Mouse (Mus musculus) spleen, postnatal 4 days (tissue): ENCODE measurements around the gene Ankrd36.

ENCODE experiments used
- DNase-seq, 2 experiments: peaks; one replicate each; pipeline ENCODE4 v3.0.0; 2022; ENCODE audit warnings: low spot score in 2 of 2

The Ankrd36 gene

DNA sequence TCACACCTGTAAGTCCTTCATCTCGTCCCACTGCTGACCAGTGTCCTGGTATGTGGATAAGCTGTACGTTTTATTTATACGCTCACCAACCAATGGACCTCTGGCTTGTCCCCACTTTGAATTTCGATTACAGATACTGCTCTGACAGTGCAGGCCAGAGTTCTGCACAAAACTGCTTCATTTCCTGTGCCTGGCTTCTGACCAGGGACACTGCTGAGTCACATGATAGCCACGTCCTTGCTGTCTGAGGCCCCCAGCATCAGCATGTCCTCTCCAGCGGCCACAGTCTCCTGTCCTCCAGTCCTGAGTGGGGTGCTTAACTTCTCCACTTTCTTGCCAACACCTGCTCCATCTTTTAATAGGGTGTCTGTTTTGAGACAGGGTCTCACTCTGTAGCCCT lies 113.1 kb downstream of the Ankrd36 start:
- DNase-seq, result peak in 1 of 2 experiments; percentile 43

DNA sequence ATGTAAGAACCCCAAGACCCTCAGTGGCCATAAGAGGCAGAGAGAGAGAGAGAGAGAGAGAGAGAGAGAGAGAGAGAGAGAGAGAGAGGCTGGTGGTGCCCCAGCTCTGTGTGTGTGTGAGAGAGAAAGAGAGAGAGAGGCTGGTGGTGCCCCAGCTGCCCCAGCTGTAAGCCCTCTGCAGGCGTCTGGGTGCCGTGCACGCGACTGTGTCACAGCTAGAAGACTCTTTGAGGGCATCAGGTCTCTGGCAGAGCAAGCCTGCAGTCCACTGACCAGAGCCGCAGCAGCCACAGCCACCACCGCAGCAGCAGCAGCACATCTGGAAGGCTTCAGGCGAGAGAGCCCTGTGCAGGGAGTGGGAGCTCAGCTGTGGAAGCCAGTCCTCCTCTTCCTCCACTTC lies 114.8 kb downstream of the Ankrd36 start:
- peak in 1 of 2 experiments; percentile 51 for DNase-seq

DNA sequence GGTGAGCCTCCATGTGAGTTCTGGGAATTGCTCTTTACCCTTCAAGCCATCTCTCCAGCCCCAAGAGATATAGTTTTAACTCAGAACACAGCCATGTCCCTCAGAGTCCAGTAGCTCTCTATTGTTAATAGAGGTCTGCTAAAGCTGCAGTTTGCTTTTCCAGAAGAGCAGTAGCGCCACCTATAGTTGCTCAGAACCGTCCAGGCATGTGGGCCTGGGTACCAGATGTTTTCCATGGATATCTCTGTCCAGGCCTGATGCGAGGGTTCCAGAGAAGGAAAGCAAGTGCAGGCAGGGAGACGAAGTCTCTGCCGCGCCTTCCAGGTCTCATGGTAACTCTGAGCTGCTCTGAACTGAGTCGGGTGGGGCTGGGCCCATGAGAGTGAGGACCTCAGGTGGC lies 122.3 kb downstream of the Ankrd36 start:
- peak in 1 of 2 experiments; percentile 64 for DNase-seq

DNA sequence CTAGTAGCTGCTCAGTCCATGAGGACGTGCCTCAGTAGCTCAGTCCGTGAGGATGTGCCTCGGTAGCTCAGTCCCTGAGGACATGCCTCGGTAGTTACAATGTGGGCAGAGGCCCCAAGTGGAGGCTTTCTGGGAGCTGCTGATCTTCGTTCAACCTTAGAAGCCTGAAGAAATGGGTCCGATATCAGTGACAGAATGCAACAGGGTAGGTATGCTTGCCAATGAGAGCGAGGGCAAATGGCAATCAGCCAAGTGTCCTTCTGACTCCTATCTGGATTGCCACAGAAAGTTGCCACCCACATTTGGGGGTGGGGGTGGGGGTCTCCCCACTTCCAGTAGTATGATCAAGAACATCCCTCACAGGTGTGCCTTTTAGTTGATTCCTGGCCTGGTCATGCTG lies 131.3 kb downstream of the Ankrd36 start:
- DNase-seq, result no peak

DNA sequence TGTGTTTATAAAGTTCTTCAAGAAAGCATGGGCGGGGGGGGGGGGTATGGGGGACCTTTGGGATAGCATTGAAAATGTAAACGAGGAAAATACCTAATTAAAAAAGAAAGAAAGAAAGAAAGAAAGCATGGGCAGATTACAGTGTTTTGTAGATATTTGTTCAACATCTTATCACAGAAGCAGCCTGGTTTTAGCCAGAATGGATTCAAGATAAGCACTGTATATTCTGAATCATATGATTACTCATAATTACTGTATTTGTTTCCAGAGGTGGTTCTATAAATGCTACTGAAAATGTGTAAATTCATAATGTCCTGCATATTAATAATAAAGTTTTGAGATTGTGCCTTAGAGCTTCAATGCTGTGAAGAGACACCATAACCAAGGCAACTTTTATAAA lies 131.8 kb downstream of the Ankrd36 start:
- no peak for DNase-seq

DNA sequence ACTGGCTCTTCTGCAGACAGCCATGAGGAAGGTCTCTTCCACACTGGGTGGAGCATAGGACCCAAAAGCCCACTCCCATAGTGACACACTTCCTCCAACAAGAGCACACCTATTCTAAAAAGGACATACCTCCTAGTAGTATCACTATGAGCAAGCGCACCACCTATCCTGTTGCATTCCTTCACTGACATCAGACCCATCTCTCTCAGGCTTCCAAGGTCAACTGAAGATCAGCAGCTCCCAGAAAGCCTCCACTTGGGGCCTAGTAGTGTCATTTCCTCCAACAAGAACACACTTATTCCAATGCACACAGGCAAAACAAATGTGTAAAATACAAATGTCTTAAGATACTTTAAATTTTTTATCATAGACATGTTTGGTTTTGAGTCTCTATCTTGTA lies 132.3 kb downstream of the Ankrd36 start:
- DNase-seq, result no peak

DNA sequence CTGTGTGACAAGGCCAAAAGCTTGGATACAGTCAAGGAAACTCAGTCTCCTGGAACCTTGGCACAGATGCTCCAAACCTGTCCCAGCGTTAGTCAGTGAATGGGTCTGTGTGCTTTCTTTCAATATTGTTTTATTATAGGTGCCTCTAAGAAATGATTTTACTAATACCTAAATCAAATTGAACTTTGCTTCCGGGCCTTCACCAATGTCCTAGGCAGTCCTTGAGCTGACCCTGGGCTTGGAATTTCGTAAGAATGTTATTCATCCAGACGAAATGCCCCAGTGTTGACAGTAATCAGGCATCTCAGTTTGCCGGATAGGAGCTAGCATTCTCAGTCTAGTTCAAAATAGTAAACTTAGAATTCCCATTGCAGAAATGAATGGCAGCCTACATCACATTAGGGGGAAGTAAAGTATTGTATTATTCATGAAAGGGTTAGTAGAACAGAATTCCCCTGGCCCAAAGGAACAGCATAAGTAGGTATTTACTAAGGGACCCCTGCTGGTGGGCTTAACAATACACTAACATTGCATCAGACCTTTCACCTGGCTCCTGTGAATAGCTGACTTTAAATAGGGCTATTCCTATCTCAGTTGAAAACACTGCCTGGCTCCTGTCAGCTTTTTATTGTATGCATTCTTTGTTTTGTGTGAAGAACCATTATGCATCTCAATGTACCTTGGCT lies 132.9 kb downstream of the Ankrd36 start:
- no peak for DNase-seq

DNA sequence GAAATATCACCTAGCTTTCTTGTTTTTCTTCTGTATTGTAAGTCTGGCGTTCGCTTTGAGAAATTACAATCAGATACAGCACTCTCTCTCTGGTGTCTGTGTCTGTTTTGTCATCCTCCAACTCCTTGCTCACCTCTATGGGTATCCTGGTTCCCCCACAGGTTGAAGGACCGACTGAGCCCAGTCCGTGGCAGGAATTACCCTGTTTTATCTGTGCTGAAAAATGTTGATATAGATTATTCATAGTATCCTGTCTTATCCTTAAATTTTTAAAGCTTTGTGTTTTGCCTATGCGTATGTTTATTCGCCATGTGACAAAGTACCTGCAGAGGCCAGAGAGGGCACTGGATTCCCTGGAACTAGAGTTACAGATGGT lies 133.5 kb downstream of the Ankrd36 start:
- no peak for DNase-seq

DNA sequence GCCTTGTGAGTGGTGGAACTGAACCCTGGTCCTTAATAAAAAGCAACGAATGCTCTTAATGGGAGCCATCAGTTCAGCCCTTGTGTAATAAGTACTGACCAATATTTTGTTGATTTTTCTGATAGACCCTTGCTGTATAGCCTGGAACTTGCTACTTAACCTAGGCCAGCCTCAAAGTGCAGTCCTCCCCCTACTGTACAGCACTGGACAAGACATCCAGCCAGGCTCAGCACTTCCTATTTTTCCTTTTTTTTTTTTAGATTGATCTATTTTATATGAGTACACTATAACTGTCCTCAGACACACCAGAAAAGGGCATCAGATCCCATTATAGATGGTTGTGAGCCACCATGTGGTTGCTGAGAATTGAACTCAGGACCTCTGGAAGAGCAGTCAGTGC lies 133.9 kb downstream of the Ankrd36 start:
- DNase-seq, result no peak

DNA sequence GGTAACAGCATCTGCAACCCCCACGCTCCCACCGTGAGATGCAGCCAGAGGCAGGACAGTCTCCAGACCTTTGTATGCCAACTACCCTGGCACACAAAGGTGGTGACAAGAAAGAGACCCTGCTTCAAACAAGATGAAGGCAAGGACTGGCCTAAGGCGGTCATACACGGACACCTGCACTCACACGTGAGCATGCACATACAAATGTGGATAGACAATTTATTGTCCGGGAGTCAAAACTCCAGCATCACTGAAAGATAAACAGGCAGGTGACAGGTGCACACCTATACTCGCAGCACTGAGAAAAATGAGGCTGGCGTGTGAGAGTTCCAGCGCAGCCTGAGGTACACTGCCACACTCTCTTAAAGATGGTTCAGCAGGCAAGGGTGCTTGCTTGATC lies 136.5 kb downstream of the Ankrd36 start:
- DNase-seq, result no peak

DNA sequence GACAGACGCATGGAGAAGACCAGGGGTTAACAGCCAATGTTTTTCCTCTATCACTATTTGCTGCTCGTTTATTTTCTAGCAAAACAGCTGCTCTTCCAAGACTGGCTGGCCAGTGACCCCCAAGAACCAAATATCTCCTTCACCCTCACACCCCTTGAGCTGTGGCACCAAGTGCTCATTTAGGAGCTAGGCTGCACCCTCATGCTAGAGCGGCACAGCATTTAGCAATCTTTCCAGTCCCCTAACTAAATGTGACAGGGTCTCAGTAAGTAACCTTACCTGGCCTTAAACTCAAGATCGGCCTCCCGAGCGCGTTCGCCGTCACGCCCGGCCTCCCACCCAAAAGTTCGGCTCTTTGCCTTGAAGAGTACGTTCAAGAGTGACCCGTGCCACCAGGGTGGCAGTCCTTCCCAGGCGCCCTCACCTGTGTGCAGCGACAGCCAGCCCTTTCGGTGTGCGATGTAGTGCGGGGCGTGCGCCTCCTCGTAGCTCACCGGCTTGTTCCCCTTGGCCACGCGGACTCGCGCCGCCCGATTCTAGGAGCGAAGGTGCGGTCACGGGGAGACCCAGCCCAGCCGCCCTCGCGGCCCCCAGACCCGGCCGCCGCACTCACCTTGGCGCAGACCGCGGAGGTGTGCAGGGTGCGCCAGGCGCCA lies 137.5 kb downstream of the Ankrd36 start:
- DNase-seq, result peak; percentile 45 to 80

DNA sequence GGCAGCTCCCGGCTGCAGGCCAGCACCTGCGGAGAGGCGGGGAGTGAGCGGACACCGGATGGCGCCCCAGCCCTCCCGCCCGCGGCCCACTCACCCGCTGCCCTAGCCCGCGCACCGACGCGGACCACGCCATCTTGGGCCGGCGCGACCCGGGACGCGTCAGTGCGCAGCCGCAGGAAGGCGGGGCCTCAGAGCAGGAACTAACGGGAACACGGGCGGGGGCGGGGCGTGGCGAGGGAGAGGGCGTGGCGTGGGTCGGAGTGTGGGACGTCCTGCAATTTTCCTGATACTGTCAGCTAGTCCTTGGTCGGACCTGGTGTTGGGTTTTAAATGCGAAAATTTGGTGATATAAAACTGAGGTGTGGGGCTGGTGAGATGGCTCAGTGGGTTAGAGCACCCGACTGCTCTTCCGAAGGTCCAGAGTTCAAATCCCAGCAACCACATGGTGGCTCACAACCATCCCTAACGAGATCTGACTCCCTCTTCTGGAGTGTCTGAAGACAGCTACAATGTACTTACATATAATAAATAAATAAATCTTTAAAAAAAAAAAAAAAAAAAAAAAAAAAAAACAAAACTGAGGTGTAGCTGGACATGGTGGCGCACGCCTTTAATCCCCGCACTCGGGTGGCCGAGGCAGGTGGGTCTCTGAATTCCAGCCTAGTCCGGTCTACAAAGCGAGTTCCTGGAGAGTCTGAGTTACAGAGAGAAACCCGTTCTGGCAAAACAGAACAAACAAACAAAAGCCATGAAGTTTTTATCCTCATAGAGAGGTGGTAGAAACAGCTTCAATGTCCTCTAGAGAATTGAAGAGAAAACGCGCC lies 138.3 kb downstream of the Ankrd36 start:
- DNase-seq, result peak; percentile 93 to 97

DNA sequence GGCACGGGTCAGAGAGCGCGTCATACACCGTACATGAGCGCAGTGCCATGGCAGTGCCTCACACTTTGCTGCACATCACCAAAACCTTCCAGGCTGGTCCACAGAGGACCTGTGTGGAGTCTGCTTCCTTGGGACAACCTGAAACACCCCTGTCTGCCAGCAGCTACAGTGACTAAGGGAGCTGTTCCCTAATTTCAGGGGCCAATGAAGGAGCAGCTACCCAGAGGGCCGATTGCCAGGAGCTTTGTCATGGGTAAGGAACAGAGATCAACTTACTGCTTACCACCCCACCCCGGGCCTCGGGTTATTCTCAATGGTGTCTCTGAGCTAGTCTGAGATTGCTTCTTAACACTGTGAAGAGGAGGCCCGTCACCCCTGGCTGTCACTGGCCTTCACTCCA lies 145.7 kb downstream of the Ankrd36 start:
- DNase-seq, result peak in 1 of 2 experiments; percentile 55

DNA sequence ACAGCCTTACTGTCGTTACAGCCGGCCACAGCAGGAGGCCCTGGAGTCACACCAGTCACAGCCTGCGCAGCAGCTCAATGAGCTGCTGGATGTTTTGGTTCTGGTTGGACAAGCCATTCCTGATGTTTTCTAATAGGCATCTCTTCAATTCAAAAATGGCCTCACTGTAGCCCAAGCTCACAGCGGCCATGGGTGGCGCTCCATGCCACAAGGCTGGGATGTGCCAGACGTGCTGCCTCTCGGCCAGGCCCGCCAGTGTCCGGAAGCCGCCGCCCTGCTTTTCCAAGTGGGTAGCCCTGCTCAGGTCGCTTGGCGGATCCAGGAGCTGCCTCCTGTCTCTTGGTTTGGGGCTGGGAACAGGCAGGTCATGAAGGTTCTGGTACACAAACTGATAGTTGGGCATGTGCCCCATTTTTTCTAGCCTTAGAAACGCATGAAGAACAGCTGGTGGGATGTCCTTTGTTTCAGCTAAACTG lies 146.2 kb downstream of the Ankrd36 start, which contains the start of gene Mrps24:
Gene Mrps24 (minus strand): TSS at position 51 of the 476 bp plus-strand sequence.
- peak in 1 of 2 experiments; percentile 62 for DNase-seq

DNA sequence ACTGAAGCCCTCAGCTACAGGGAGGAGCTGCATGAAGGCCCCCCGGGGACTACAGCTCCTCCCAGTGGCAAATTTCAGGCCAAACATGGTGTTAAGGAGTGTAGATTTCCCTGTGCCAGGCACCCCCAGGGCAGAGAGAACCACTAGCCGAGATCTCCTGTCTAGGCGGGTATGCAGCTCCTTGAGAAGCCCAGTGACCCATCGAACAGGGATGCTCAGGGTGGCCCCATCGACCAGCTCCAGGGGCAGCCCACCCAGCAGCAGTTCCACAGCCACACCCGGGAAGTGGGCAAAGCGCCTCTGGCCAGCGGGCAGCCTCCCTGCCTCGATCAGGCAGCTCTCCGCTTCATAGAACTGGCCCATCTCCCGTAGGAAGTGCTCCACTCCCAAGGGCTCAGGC lies 146.8 kb downstream of the Ankrd36 start:
- peak in 1 of 2 experiments; percentile 61 for DNase-seq

DNA sequence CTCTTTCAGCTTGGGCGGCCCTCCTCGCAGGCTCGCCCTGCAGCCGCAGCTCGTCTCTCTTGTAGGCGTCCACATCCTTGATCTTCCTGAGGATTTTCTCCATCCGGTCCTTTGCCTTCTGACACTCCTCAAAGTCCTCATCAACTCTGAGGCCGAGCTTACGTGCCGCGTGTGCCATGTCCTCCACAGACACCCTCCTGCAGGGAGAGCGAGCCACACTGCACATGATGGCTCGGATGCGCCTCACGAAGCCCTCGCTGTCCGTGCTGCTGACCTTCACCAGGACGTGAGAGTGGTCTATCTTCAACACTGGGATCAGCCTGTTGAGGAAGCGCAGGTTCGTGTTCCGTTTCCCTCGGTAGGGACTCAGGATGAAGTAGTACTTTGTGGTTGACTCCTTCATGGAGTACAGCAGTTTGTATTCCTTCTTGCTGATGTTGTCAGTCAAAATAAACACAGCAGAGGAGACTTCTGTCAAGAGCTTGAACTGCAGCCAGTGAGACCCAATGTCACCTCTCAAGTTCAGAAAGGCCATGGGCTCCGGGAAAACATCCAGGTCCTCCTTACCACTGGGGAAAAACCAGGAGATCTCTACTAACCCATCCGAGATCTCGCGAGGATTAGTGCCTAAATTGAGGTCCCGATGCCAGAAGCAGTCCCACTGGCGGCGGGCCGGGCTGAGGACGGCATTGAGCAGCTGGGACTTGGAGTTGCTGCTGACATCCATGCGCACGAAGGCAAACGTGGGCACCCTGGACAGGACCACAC lies 147.6 kb downstream of the Ankrd36 start:
- peak in 1 of 2 experiments; percentile 54 for DNase-seq

DNA sequence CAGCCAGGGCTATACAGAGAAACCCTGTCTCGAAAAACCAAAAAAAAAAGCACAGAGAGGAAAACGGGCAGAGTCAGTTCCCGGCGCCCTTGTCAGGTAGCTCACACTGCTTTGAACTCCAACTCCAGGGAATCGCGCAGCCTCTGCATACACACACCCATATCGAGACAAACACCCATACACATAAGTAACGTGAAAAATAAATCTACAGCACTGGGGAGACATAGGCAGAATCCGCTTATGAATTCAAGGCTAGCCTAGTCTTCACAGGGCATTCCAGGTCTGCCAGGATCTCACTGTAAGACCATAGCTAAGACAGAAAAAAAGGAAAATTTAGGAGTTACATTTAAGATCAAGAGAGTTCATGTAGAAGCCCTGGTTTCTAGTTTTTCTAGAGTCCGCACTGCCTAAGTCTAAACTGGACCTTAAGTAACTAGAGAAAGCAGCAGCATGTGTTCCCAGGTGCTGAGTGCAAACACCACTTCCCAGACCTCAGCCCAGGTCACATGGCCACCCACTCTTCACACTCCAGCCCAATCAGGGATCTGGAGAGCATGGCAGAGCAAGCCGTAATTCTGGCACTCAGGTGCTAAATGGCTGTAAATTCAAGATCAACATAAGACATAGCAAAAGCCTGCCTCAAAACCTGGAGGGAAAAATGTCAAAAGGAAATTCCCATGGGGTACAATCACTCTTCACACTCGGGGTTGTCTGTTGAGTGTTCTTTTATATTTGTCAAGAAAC lies 149.3 kb downstream of the Ankrd36 start:
- no peak for DNase-seq

DNA sequence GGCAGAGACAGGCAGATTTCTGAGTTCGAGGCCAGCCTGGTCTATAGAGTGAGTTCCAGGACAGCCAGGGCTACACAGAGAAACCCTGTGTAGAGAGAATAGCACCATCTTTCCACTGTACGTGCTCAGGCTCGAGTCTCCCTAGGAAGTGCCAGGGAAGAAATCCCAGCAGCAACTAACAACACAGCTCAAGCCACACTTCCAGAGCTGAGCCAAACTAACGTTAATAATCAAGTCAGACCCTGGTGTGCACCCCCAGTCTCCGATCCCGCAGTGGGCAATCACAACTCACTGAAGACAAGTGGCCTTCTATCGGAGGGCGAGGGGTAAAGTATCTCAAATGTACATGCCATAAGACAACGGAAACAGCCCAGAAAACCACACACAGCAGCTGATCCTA lies 160.1 kb downstream of the Ankrd36 start:
- DNase-seq, result peak in 1 of 2 experiments; percentile 51

DNA sequence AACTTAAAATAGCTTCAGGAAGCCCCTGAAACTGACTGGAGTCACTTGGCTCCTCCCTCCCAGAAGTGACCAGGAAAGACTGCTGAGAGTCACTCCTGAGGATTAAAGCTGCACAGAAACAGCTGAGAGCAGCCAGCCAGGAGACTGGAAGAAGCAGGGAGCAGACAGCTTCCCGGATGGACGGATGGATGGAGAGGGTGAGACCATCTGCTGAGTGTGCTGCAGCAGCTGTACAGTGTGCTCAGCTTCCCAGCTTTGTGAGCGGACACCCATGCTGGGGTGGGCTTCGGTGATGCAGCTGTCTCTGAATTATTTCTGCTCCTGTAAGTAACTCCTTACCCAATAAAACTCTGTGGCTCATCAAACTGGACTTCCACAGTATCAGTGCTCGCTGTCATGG lies 162.9 kb downstream of the Ankrd36 start:
- peak in 1 of 2 experiments; percentile 46 for DNase-seq

DNA sequence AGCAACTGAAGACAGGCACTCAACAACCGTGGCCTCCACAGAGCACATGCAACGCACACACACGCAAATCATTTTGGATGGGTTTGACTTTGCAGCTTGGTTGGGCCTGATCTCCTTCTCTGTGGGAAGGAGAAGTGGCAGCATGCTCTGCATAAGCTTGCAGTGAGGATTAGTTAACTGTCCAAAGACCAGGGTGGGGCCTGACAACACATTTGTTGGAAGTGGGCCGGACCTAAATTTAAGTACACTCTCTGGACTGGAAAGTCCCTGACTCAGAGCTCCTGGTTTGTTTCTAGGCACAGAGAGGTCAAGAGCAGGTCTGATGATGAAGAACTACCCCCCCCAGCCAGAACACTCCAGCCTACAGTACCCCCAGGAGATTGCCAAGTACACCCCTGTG lies 164.8 kb downstream of the Ankrd36 start:
- no peak for DNase-seq

DNA sequence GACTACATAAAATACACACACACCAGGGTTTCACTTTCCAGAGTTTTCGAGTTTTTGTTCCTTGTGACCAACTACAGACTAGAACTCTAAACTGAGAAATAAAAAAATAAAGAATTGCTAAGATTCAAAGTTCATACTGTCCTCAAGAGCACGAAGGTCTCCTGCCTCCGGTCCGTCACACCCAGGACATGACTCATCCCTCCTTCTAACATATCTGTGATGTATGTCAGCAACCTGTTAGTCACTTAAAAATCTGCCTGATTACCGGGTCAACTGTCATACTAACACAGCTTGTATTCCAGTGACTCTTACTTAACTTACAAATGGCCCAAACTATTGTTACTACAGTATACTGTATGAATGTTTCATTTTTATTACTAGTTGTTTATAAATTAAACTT lies 167.7 kb downstream of the Ankrd36 start:
- DNase-seq, result no peak
